Mouse (Mus musculus) heart, adult 18-20 months (tissue): Measurements from ENCODE around the gene Ttc41. TPM values are rescaled to one million over a fixed set of nuclear protein-coding genes. Genes with fewer than 3 reads are reported as not detected.
A peak's percentile ranks its signal among the peaks of the same experiment; 100 is the strongest.
"Not testable (repeated sequence)": the region's sequence is repeated elsewhere in the genome, so short reads cannot be mapped to it uniquely, and the experiment has no call there.

Experiments
- DNase-seq, 2 experiments: peaks; one replicate each; pipeline ENCODE4 v3.0.0; 2021 to 2022; ENCODE audit warnings: mixed read lengths in 1 of 2
- long read RNA-seq, 2 experiments: library from polyadenylated mRNA; stranded (forward); transcript quantifications; one replicate each; pipeline ENCODE4 v2.0.0; 2021
- total RNA-seq, 2 experiments: library from RNA; stranded (reverse); gene quantifications; 2 replicates each; pipeline ENCODE4 v1.2.3; 2021

Gene Ttc41
- total RNA-seq, result 1 to 10 TPM; 1.5 to 1.9 TPM
- long read RNA-seq, experiment 1, partial matches to known transcripts, result 0 of 1 reads
- long read RNA-seq, experiment 1, other reads (novel, unspliced or antisense), result 1 of 1 reads
- long read RNA-seq, experiment 2, result 0 reads

GRCm38 (mm10) chr10:86705318-86705921 is at the start of gene Ttc41, which contains the start of gene Hsp90b1:
Gene Ttc41, plus strand, starts transcription at chr10:86705811.
Gene Hsp90b1, minus strand, starts transcription at chr10:86705509.
- peak; percentile 99 to 100 for DNase-seq

- not testable (repeated sequence) for DNase-seq
These were observed 35.1 kb upstream of the Ttc41 start for GRCm38 (mm10) chr10:86670550-86670949.

- not testable (repeated sequence) for DNase-seq
These were observed 20.8 kb upstream of the Ttc41 start for GRCm38 (mm10) chr10:86684797-86685178.

- peak; percentile 81 to 88 for DNase-seq
These were observed 20.2 kb upstream of the Ttc41 start for GRCm38 (mm10) chr10:86685179-86686016.

- not testable (repeated sequence) for DNase-seq
These were observed 19.6 kb upstream of the Ttc41 start for GRCm38 (mm10) chr10:86686017-86686360.

GRCm38 (mm10) chr10:86700251-86700650 is 5.4 kb upstream of the Ttc41 start:
- no peak for DNase-seq

- no peak for DNase-seq
These were observed 4.6 kb upstream of the Ttc41 start for GRCm38 (mm10) chr10:86700973-86701372.

- DNase-seq, result no peak
These were observed 3.2 kb upstream of the Ttc41 start for GRCm38 (mm10) chr10:86702312-86702920.

- DNase-seq, result no peak
These were observed 2.2 kb upstream of the Ttc41 start for GRCm38 (mm10) chr10:86703375-86703774.

- no peak for DNase-seq
These were observed 1.5 kb upstream of the Ttc41 start for GRCm38 (mm10) chr10:86704141-86704540.

- peak; percentile 40 to 61 for DNase-seq
These were observed 921 bp upstream of the Ttc41 start for GRCm38 (mm10) chr10:86704589-86705191.

- DNase-seq, result peak in 1 of 2 experiments; percentile 95
These were observed 526 bp downstream of the Ttc41 start for GRCm38 (mm10) chr10:86705922-86706752.

- DNase-seq, result no peak
These were observed 1.5 kb downstream of the Ttc41 start for GRCm38 (mm10) chr10:86707134-86707533.

GRCm38 (mm10) chr10:86712156-86712555 is 6.5 kb downstream of the Ttc41 start:
- DNase-seq, result no peak

GRCm38 (mm10) chr10:86727548-86727980 is 22.0 kb downstream of the Ttc41 start:
- DNase-seq, result peak; percentile 52 to 82

GRCm38 (mm10) chr10:86728176-86728575 is 22.6 kb downstream of the Ttc41 start:
- peak; percentile 14 to 20 for DNase-seq

- DNase-seq, result peak; percentile 76 to 95
These were observed 25.4 kb downstream of the Ttc41 start for GRCm38 (mm10) chr10:86730823-86731499.

- DNase-seq, result no peak
These were observed 25.9 kb downstream of the Ttc41 start for GRCm38 (mm10) chr10:86731500-86731863.

GRCm38 (mm10) chr10:86735036-86735435 is 29.4 kb downstream of the Ttc41 start:
- no peak for DNase-seq

GRCm38 (mm10) chr10:86742918-86743317 is 37.3 kb downstream of the Ttc41 start:
- no peak for DNase-seq

- no peak for DNase-seq
These were observed 38.7 kb downstream of the Ttc41 start for GRCm38 (mm10) chr10:86744306-86744705.
